Mouse (Mus musculus) lung, postnatal 0 days (tissue): ENCODE measurements around the gene Dpagt1. TPM values are rescaled to one million over a fixed set of nuclear protein-coding genes. Genes with fewer than 3 reads are reported as not detected.

Experiments
- ATAC-seq: fragments of 200-750 bp; cut with Nextera tagmentation; 2 replicates; pipeline ENCODE4 v1.8.0; 2017; ENCODE audit warnings: moderate library complexity
- DNase-seq: peaks from one replicate; pipeline ENCODE4 v3.0.0-alpha.2; 2016; ENCODE audit warnings: low spot score
- H3K27ac ChIP-seq: fragments of 300-500 bp; sonication (generic); 2 replicates; pipeline ENCODE4 v1.5.1; 2014; ENCODE audit warnings: antibody characterized with exemption, mild to moderate bottlenecking, low read length, mixed read lengths
- H3K27me3 ChIP-seq: fragments of 300-500 bp; sonication (generic); replicated peaks from 2 replicates; pipeline ENCODE4 v1.6.1; 2014; ENCODE audit warnings: low read length, mixed read lengths; ENCODE audit not compliant: insufficient read depth
- H3K36me3 ChIP-seq: fragments of 300-500 bp; sonication (generic); 2 replicates; pipeline ENCODE4 v1.6.1; 2014; ENCODE audit warnings: low read length, mixed read lengths; ENCODE audit not compliant: insufficient read depth
- H3K4me1 ChIP-seq: fragments of 300-500 bp; sonication (generic); 2 replicates; pipeline ENCODE4 v1.6.1; 2014; ENCODE audit warnings: antibody characterized with exemption, low read depth, low read length, mixed read lengths; ENCODE audit not compliant: insufficient read depth
- H3K4me2 ChIP-seq: fragments of 300-500 bp; sonication (generic); replicated peaks from 2 replicates; pipeline ENCODE4 v1.6.1; 2014; ENCODE audit warnings: low read depth, mild to moderate bottlenecking, low read length, moderate library complexity, mixed read lengths
- H3K4me3 ChIP-seq: fragments of 300-500 bp; sonication (generic); 2 replicates; pipeline ENCODE4 v1.5.1; 2014; ENCODE audit warnings: low read depth, low read length
- H3K9ac ChIP-seq: fragments of 300-500 bp; sonication (generic); replicated peaks from 2 replicates; pipeline ENCODE4 v1.6.1; 2014; ENCODE audit warnings: low read depth, mild to moderate bottlenecking
- H3K9me3 ChIP-seq: fragments of 300-500 bp; sonication (generic); 2 replicates; pipeline ENCODE4 v1.6.1; 2016; ENCODE audit warnings: low read length, mixed read lengths
- CTCF ChIP-seq: IDR thresholded peaks from 2 replicates; pipeline ENCODE4 v1.5.1; 2016; ENCODE audit warnings: antibody characterized with exemption, mild to moderate bottlenecking
- EP300 ChIP-seq: IDR thresholded peaks from 2 replicates; pipeline ENCODE4 v1.6.1; 2016; ENCODE audit warnings: antibody characterized with exemption, mild to moderate bottlenecking, control low read depth
- WGBS: fragments of 180-500 bp; shearing (Covaris S2); extraction: QIAGEN DNeasy Blood & Tissue Kit; methylation state at CpG from one replicate; pipeline ENCODE4 v1.1.7; 2014; 5-methylcytosine and 5-hydroxymethylcytosine counted together
- polyA plus RNA-seq: library from polyadenylated mRNA; unstranded; fragments of >200 nt; fragmentation: Nextera tagmentation; extraction: Ambion mirVana; gene quantifications from 2 replicates; pipeline ENCODE4 v1.2.1, GENCODE M21; 2015

Dpagt1 gene
- polyA plus RNA-seq, 1 experiment from 2014 or later: 42.1 TPM

- Histone ChIP-seq H3K27me3 (no peaks in the 10 kb centered on the region), H3K4me2 (peak within 1 kb of the TSS; percentile 62), H3K4me1 (peaks cover 8% of the 10 kb centered on the region; the same call in 1 of the 2 replicates), H3K9me3 (no peaks in the 10 kb centered on the region), H3K27ac (peak within 1 kb of the TSS; percentile 95), H3K4me3 (peak within 1 kb of the TSS; percentile 77), H3K9ac (peak within 1 kb of the TSS; percentile 77), H3K36me3 (peaks cover 11% of the 10 kb centered on the region; the same call in 1 of the 2 replicates)
- TF ChIP-seq CTCF (no peak), EP300 (no peak)
- peak; percentile 97 for ATAC-seq
- 0% methylated on average over 24 of the region's 39 CpGs for WGBS
- peak; percentile 97 for DNase-seq
These were observed 18.1 kb downstream of the Dpagt1 start, which contains the start of gene Hmbs for GRCm38 (mm10) chr9:44343781-44344421. Gene Hmbs (minus strand): TSS chr9:44344228.

GRCm38 (mm10) chr9:44345570-44346433 is 20.0 kb downstream of the Dpagt1 start:
- Histone ChIP-seq H3K36me3 (peaks cover 13% of the 10 kb centered on the region; the same call in 1 of the 2 replicates), H3K9ac (no peak overlapping the region), H3K27me3 (no peaks in the 10 kb centered on the region), H3K4me1 (peaks cover 8% of the 10 kb centered on the region; the same call in 1 of the 2 replicates), H3K4me3 (no peak overlapping the region), H3K27ac (no peak overlapping the region), H3K9me3 (no peaks in the 10 kb centered on the region), H3K4me2 (no peak overlapping the region)
- WGBS: 81% methylated on average over 5 of the region's 6 CpGs
- ATAC-seq (no peak), DNase-seq (peak; percentile 55)
- no peak for TF ChIP-seq CTCF
- peak; percentile 14; the same call in 1 of the 2 replicates for TF ChIP-seq EP300

GRCm38 (mm10) chr9:44347166-44347565 is 21.3 kb downstream of the Dpagt1 start:
- H3K27ac ChIP-seq: no peak overlapping the region
- peaks cover 19% of the 10 kb centered on the region; the same call in 1 of the 2 replicates for H3K36me3 ChIP-seq
- no peaks in the 10 kb centered on the region for H3K9me3 ChIP-seq
- no peak for ATAC-seq
- DNase-seq: no peak
- WGBS: 86% methylated on average over 9 of the region's 9 CpGs
- peaks cover 8% of the 10 kb centered on the region; the same call in 1 of the 2 replicates for H3K4me1 ChIP-seq
- no peak overlapping the region for H3K4me3 ChIP-seq
- no peaks in the 10 kb centered on the region for H3K27me3 ChIP-seq
- H3K9ac ChIP-seq: no peak overlapping the region
- H3K4me2 ChIP-seq: no peak overlapping the region
- no peak for TF ChIP-seq EP300
- no peak for TF ChIP-seq CTCF

- H3K36me3 ChIP-seq: peaks cover 24% of the 10 kb centered on the region; the same call in 1 of the 2 replicates
- no peak overlapping the region for H3K4me3 ChIP-seq
- no peak for TF ChIP-seq CTCF
- no peak for TF ChIP-seq EP300
- no peak overlapping the region for H3K4me2 ChIP-seq
- ATAC-seq (no peak), DNase-seq (no peak)
- H3K27ac ChIP-seq: no peak overlapping the region
- WGBS: 74% methylated on average over 4 of the region's 4 CpGs
- peaks cover 8% of the 10 kb centered on the region; the same call in 1 of the 2 replicates for H3K4me1 ChIP-seq
- no peaks in the 10 kb centered on the region for H3K9me3 ChIP-seq
- H3K9ac ChIP-seq: no peak overlapping the region
- no peaks in the 10 kb centered on the region for H3K27me3 ChIP-seq
These were observed 21.8 kb downstream of the Dpagt1 start for GRCm38 (mm10) chr9:44347621-44348020.

GRCm38 (mm10) chr9:44348546-44348945 is 22.7 kb downstream of the Dpagt1 start:
- DNase-seq: no peak
- no peak for TF ChIP-seq EP300
- peak; percentile 34 for TF ChIP-seq CTCF
- H3K4me2 ChIP-seq: no peak overlapping the region
- H3K9me3 ChIP-seq: no peaks in the 10 kb centered on the region
- H3K4me1 ChIP-seq: no peaks in the 10 kb centered on the region
- H3K9ac ChIP-seq: no peak overlapping the region
- no peak for ATAC-seq
- H3K36me3 ChIP-seq: peaks cover 28% of the 10 kb centered on the region; the same call in 1 of the 2 replicates
- H3K27me3 ChIP-seq: no peaks in the 10 kb centered on the region
- no peak overlapping the region for H3K4me3 ChIP-seq
- 97% methylated on average over 4 of the region's 4 CpGs for WGBS
- H3K27ac ChIP-seq: no peak overlapping the region

GRCm38 (mm10) chr9:44351396-44351795 is 25.6 kb downstream of the Dpagt1 start:
- no peaks in the 10 kb centered on the region for H3K9me3 ChIP-seq
- no peak overlapping the region for H3K4me2 ChIP-seq
- no peaks in the 10 kb centered on the region for H3K27me3 ChIP-seq
- WGBS: 95% methylated on average over 4 of the region's 4 CpGs
- H3K36me3 ChIP-seq: peaks cover 51% of the 10 kb centered on the region; the same call in 1 of the 2 replicates
- H3K4me1 ChIP-seq: no peaks in the 10 kb centered on the region
- DNase-seq (no peak), ATAC-seq (no peak)
- no peak overlapping the region for H3K4me3 ChIP-seq
- H3K9ac ChIP-seq: no peak overlapping the region
- TF ChIP-seq CTCF (no peak), EP300 (no peak)
- H3K27ac ChIP-seq: no peak overlapping the region
